Mouse (Mus musculus) lung, embryonic 16.5 days (tissue): Measurements from ENCODE around the gene Prdx3. TPM values are rescaled to one million over a fixed set of nuclear protein-coding genes. Genes with fewer than 3 reads are reported as not detected.

ENCODE experiments used
- ATAC-seq: fragments of 200-750 bp; cut with Nextera tagmentation; 2 replicates; pipeline ENCODE4 v1.8.0; 2017; ENCODE audit warnings: low read depth, mild to moderate bottlenecking, moderate library complexity
- H3K27ac ChIP-seq: fragments of 300-500 bp; sonication (generic); 2 replicates; pipeline ENCODE4 v1.5.1; 2014; ENCODE audit warnings: mild to moderate bottlenecking, control low read depth, low read length
- H3K27me3 ChIP-seq: fragments of 300-500 bp; sonication (generic); 2 replicates; pipeline ENCODE4 v1.6.1; 2014; ENCODE audit warnings: low read depth, low read length, mixed read lengths; ENCODE audit not compliant: control insufficient read depth, insufficient read depth
- H3K36me3 ChIP-seq: fragments of 300-500 bp; sonication (generic); 2 replicates; pipeline ENCODE4 v1.6.1; 2014; ENCODE audit warnings: low read length; ENCODE audit not compliant: control insufficient read depth, insufficient read depth
- H3K4me1 ChIP-seq: fragments of 300-500 bp; sonication (generic); replicated peaks from 2 replicates; pipeline ENCODE4 v1.6.1; 2014; ENCODE audit warnings: low read length, mixed read lengths; ENCODE audit not compliant: control insufficient read depth, insufficient read depth
- H3K4me2 ChIP-seq: fragments of 300-500 bp; sonication (generic); 2 replicates; pipeline ENCODE4 v1.6.1; 2014; ENCODE audit warnings: low read depth, low read length, control low read depth
- H3K4me3 ChIP-seq: fragments of 300-500 bp; sonication (generic); 2 replicates; pipeline ENCODE4 v1.5.1; 2014; ENCODE audit warnings: mild to moderate bottlenecking, low read length, control low read depth
- H3K9ac ChIP-seq: fragments of 300-500 bp; sonication (generic); 2 replicates; pipeline ENCODE4 v1.6.1; 2014; ENCODE audit warnings: low read length, control low read depth
- H3K9me3 ChIP-seq: fragments of 300-500 bp; sonication (generic); 2 replicates; pipeline ENCODE4 v1.6.1; 2016; ENCODE audit warnings: low read length; ENCODE audit not compliant: control insufficient read depth
- WGBS: fragments of 180-500 bp; shearing (Covaris S2); extraction: QIAGEN DNeasy Blood & Tissue Kit; methylation state at CpG from one replicate; pipeline ENCODE4 v1.1.7; 2014; 5-methylcytosine and 5-hydroxymethylcytosine counted together
- polyA plus RNA-seq: library from polyadenylated mRNA; unstranded; fragments of >200 nt; fragmentation: Nextera tagmentation; extraction: Ambion mirVana; gene quantifications from 2 replicates; pipeline ENCODE4 v1.2.1, GENCODE M21; 2015

Prdx3 gene
- polyA plus RNA-seq, 1 experiment from 2014 or later, result 111 TPM

DNA sequence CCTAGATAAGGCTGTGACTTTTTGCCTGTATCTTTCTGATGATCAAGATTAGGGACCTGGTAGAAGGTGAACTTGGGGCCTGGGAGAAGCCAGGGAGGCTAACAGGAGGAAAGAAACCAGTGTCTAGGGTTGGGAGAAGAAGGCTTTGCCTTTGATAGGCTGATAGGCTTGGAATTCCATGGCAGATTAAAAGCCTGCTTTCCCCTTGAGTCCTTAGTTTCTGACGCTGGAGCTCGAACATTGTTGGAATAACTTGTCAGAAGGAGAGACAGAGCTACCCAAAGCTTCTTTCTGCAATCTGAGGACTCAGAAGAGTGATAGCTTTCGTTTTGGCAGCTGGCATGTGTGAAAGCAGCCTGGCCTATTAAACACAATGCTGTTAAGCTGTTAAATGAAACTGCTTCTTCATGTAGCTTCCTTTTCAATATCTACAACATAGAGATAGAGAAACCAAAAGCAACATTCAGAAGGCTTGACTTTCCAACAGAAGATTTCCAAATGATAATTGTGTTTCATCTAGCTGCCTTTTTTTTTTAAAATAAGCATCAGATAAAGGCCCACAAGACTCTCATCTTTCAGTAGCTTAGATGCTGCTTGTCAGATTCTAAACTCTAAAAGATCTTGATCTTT, 21.0 kb upstream of the Prdx3 start:
- H3K27ac ChIP-seq, result peak overlapping the region; percentile 12; the same call in 1 of the 2 replicates
- H3K9ac ChIP-seq, result no peak overlapping the region
- no peak for ATAC-seq
- H3K4me2 ChIP-seq, result no peak overlapping the region
- peaks cover 16% of the 10 kb centered on the region for H3K4me1 ChIP-seq
- 25% methylated on average over 3 of the region's 3 CpGs for WGBS
- H3K27me3 ChIP-seq, result no peaks in the 10 kb centered on the region
- H3K9me3 ChIP-seq, result no peaks in the 10 kb centered on the region
- no peak overlapping the region for H3K4me3 ChIP-seq
- H3K36me3 ChIP-seq, result no peaks in the 10 kb centered on the region

DNA sequence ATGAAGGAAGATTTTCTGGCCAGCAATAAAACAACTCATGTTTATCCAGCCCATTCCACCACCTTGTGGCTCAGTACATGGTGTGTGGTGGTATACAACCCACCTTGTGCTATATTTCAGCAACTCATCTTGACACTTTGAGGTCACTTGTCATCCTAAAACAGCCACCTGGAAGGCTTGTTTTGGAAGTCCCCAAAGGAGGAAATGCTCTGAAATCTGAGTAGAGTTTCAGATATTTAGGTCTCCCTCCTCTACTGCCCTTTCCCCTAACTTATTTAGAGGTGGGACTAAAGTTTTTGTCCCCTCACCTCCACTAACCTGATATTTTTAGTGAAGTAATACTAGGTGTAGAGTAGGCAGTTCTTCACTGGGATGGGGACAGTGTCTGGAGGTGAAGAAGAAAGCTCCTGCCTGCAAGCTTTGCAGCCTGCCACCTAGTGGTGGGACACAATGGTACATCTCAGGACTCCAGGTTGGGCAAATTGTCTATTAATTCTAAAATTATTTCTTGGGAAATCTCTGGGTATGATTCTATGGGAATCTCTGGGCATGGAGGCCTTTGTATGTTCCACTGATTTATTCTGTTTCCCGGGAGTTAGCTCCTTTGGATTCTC, 17.7 kb upstream of the Prdx3 start:
- Histone ChIP-seq H3K27ac (no peak overlapping the region), H3K4me2 (peak overlapping the region; percentile 78), H3K4me3 (peak overlapping the region; percentile 66), H3K9ac (no peak overlapping the region), H3K36me3 (no peaks in the 10 kb centered on the region), H3K9me3 (no peaks in the 10 kb centered on the region), H3K4me1 (peaks cover 21% of the 10 kb centered on the region), H3K27me3 (no peaks in the 10 kb centered on the region)
- ATAC-seq, result no peak
- WGBS, result 15% methylated on average over 1 of the region's 1 CpGs

DNA sequence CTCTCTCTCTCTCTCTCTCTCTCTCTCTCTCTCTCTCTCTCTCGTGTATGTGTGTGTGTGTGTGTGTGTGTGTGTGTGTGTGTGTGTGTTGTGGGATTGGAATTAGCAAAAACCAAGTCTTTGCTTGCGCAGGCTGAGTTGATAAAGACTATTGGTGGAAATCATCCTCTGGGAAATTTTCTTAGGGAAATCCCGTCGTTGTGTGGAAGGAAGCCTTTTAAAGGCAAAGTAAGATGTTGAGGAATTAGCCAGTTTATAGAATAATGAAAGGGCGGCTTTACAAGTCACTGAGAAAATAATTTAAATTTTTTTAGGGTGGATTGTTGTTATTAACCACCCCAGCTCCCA, 16.7 kb upstream of the Prdx3 start:
- peak overlapping the region; percentile 78 for H3K4me2 ChIP-seq
- 11% methylated on average over 5 of the region's 5 CpGs for WGBS
- H3K4me3 ChIP-seq, result peak overlapping the region; percentile 66
- no peaks in the 10 kb centered on the region for H3K36me3 ChIP-seq
- H3K27ac ChIP-seq, result no peak overlapping the region
- H3K4me1 ChIP-seq, result peaks cover 21% of the 10 kb centered on the region
- H3K9ac ChIP-seq, result peak overlapping the region; percentile 31; the same call in 1 of the 2 replicates
- no peaks in the 10 kb centered on the region for H3K9me3 ChIP-seq
- no peaks in the 10 kb centered on the region for H3K27me3 ChIP-seq
- ATAC-seq, result no peak

DNA sequence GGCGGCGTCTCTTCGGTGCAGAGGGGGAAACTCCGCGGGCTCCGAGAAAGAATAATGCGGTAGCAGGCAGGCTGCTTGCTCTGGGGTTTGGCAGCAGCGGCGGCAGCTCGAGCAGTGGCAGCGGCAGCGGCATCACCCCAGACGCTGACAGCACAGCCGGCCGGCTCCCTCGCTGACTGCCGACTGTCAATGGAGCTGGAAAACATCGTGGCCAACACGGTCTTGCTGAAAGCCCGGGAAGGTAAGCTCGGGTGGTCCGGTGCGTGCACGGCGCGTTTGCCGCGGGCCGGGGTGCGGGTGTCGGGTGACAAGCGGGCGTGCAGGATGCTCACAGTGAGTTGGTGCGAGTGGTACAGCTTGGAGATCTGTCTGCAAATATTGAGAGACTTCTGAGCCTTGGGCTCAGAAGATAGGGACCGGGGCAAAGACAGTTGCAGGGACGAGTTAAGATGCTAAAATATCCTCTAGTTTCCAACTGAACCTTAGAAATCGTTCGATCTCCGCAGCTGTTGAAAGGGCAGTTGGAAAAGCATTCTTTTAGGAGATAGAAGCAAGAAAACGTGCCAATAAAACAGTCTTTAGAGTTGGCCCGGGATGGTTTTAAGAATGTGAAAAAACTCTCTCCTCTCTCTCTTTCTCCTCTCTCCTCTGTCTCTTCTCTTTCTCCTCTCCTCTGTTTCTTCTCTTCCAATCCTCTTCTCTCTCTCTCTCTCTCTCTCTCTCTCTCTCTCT, 16.2 kb upstream of the Prdx3 start:
- peak; percentile 32 for ATAC-seq
- Histone ChIP-seq H3K4me1 (peaks cover 21% of the 10 kb centered on the region), H3K27ac (peak overlapping the region; percentile 99), H3K4me3 (peak overlapping the region; percentile 66), H3K27me3 (no peaks in the 10 kb centered on the region), H3K36me3 (no peaks in the 10 kb centered on the region), H3K9ac (peak overlapping the region; percentile 94), H3K4me2 (peak overlapping the region; percentile 78), H3K9me3 (no peaks in the 10 kb centered on the region)
- WGBS, result 0% methylated on average over 41 of the region's 41 CpGs

DNA sequence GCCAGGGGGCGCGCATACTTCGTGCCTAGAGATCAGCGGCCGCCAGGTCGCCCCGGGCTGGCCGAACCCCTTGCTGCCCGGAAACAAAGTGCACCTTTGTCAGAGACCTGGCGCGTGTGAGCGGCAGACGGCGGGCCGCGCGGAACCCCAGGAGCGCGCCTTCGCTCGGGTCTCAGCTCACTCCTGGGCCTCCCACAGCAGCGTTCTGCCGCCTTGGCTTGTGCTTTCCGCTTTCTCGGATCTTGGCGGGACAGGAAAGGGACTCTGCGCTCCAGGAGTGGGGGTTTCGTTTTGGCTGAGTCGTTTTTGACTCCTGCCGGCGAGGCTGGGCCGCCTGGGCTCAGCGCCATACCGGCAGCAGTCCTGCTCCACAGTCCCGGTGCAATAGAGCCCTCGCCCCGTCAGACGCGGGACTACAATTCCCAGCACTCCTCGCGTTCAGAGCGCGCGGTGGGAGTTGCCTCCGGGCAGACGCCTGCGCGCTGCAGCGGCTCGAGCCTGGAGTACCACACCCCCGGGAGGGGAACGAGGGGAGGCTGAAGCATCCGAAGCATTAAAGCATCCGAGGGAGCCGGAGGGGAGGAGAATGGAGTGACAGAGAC, 15.5 kb upstream of the Prdx3 start, which contains the start of gene Grk5:
TSS of gene Grk5 (plus strand) at position 36 of the 602 bp plus-strand sequence.
- H3K4me3 ChIP-seq, result peak within 1 kb of the TSS; percentile 66

DNA sequence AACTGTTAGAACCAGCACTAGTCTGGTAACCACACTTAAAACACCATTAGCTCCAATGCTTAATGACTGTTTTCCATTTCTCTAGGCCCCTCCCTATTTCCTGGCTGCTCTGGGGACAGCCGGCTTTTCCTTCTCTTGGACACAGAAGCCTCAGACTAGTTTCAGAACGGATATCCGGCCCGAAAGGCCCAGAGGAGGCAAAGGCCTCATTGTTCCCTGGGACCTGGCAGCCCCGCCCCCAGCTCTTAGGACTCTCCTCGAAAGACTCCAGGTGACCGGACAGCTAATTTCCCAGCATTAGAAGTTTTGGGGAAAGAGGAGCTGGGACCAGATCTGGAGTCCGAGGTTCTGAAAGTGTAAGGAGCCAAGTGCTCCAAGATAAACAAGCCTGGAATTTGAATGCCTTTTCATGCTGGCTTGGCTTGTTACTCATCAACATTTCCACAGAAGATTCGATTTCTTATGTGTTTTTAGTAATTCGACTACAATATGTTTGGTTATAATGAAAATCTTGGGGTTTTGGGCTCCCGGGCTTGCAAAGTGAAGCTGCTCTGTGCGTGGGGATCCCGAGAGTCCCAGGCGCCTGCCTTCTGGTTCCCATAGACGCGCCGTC, 14.9 kb upstream of the Prdx3 start:
- H3K4me3 ChIP-seq, result peak overlapping the region; percentile 66
- H3K27me3 ChIP-seq, result no peaks in the 10 kb centered on the region
- peak overlapping the region; percentile 78 for H3K4me2 ChIP-seq
- peak; percentile 54 for ATAC-seq
- H3K36me3 ChIP-seq, result no peaks in the 10 kb centered on the region
- 4% methylated on average over 17 of the region's 17 CpGs for WGBS
- no peaks in the 10 kb centered on the region for H3K9me3 ChIP-seq
- H3K27ac ChIP-seq, result peak overlapping the region; percentile 99
- peak overlapping the region; percentile 94 for H3K9ac ChIP-seq
- H3K4me1 ChIP-seq, result peaks cover 17% of the 10 kb centered on the region

More for the DNA sequence above, 15.5 kb upstream of the Prdx3 start, which contains the start of gene Grk5:
- H3K9ac ChIP-seq, result peak within 1 kb of the TSS; percentile 94
- under 1% methylated on average over 51 of the region's 55 CpGs for WGBS
- H3K27me3 ChIP-seq, result no peaks in the 10 kb centered on the region
- peak; percentile 97 for ATAC-seq
- peak within 1 kb of the TSS; percentile 78 for H3K4me2 ChIP-seq
- peak within 1 kb of the TSS; percentile 99 for H3K27ac ChIP-seq
- H3K9me3 ChIP-seq, result no peaks in the 10 kb centered on the region
- H3K36me3 ChIP-seq, result no peaks in the 10 kb centered on the region
- H3K4me1 ChIP-seq, result peaks cover 17% of the 10 kb centered on the region

DNA sequence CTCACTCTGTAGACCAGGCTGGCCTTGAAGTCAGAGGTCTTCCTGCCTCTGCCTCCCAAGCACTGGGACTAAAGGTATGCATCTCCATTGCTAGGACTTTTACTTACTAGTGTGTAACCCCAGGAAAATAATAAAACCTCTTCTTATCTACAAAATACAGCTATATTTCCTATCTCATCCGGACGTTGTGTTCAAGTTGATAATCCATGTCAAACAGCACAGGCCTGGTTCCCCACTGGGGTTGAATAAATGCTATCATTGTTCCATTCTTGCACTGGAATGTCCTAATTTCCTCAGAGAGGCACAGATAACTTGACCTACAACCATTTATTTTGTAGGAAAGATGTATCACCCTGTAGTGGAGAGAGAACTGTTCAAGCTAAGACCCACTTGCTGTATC, 13.3 kb upstream of the Prdx3 start:
- H3K9me3 ChIP-seq, result no peaks in the 10 kb centered on the region
- no peak overlapping the region for H3K9ac ChIP-seq
- H3K4me1 ChIP-seq, result peaks cover 16% of the 10 kb centered on the region
- H3K4me2 ChIP-seq, result no peak overlapping the region
- H3K27me3 ChIP-seq, result no peaks in the 10 kb centered on the region
- no peak for ATAC-seq
- H3K4me3 ChIP-seq, result no peak overlapping the region
- H3K27ac ChIP-seq, result no peak overlapping the region
- H3K36me3 ChIP-seq, result no peaks in the 10 kb centered on the region
- 70% methylated on average over 2 of the region's 2 CpGs for whole genome bisulfite sequencing

DNA sequence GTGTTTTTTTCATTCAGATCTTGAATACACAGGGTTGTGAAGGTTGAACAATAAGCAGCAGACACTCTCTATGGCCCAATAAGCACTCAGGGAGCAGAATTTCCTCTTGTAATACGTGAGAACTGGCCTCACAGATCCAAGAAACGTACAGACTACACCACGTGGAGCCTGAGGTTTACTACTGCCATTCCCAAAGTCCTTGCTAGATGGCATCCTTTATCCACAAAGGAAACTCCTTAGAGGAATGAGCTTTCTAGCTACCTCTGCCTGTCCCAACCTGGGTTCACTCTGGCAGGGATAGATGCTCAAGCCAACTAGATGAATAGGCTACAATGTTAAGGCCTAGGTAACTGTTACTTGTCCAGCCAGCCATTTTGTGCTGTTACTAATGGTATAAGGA, 8.8 kb upstream of the Prdx3 start:
- ATAC-seq, result peak; percentile 66; the same call in 1 of the 2 replicates
- Histone ChIP-seq H3K9ac (no peak overlapping the region), H3K36me3 (no peaks in the 10 kb centered on the region), H3K27ac (no peak overlapping the region), H3K27me3 (no peaks in the 10 kb centered on the region), H3K9me3 (no peaks in the 10 kb centered on the region), H3K4me2 (no peak overlapping the region), H3K4me1 (no peaks in the 10 kb centered on the region), H3K4me3 (no peak overlapping the region)
- WGBS, result 9% methylated on average over 3 of the region's 3 CpGs
